Mouse (Mus musculus) heart, embryonic 15.5 days (tissue): ENCODE data around the gene Rxra. TPM values are rescaled to one million over a fixed set of nuclear protein-coding genes. Genes with fewer than 3 reads are reported as not detected.

Experiments used
- ATAC-seq: fragments of 200-750 bp; cut with Nextera tagmentation; replicated peaks from 2 replicates; pipeline ENCODE4 v1.8.0; 2017; ENCODE audit warnings: low read depth, moderate TSS enrichment; ENCODE audit not compliant: insufficient number of reproducible peaks, insufficient read depth, low FRiP score
- H3K27ac ChIP-seq: fragments of 300-500 bp; sonication (generic); 2 replicates; pipeline ENCODE4 v1.5.1; 2015; ENCODE audit warnings: mild to moderate bottlenecking, inconsistent platforms
- H3K27me3 ChIP-seq: fragments of 300-500 bp; sonication (generic); 2 replicates; pipeline ENCODE4 v1.6.1; 2015; ENCODE audit warnings: inconsistent platforms
- H3K36me3 ChIP-seq: fragments of 300-500 bp; sonication (generic); 2 replicates; pipeline ENCODE4 v1.6.1; 2015; ENCODE audit warnings: mild to moderate bottlenecking, inconsistent platforms
- H3K4me1 ChIP-seq: fragments of 300-500 bp; sonication (generic); replicated peaks from 2 replicates; pipeline ENCODE4 v1.6.1; 2015; ENCODE audit warnings: inconsistent platforms
- H3K4me2 ChIP-seq: fragments of 300-500 bp; sonication (generic); 2 replicates; pipeline ENCODE4 v1.6.1; 2015; ENCODE audit warnings: inconsistent platforms, mild to moderate bottlenecking, moderate library complexity
- H3K4me3 ChIP-seq: fragments of 300-500 bp; sonication (generic); 2 replicates; pipeline ENCODE4 v1.5.1; 2015; ENCODE audit warnings: mild to moderate bottlenecking, inconsistent platforms
- H3K9ac ChIP-seq: fragments of 300-500 bp; sonication (generic); 2 replicates; pipeline ENCODE4 v1.6.1; 2015; ENCODE audit warnings: mild to moderate bottlenecking, inconsistent platforms
- H3K9me3 ChIP-seq: fragments of 300-500 bp; sonication (generic); replicated peaks from 2 replicates; pipeline ENCODE4 v1.6.1; 2016; ENCODE audit warnings: inconsistent platforms
- WGBS: fragments of 180-500 bp; shearing (Covaris S2); methylation state at CpG from one replicate; pipeline ENCODE4 v1.1.7; 2015; ENCODE audit warnings: mixed read lengths; 5-methylcytosine and 5-hydroxymethylcytosine counted together
- polyA plus RNA-seq: library from polyadenylated mRNA; unstranded; fragments of >200 nt; fragmentation: Nextera tagmentation; extraction: Ambion mirVana; gene quantifications from 2 replicates; pipeline ENCODE4 v1.2.1, GENCODE M21; 2015

Rxra gene
- 6.6 and 9.5 TPM in 2 replicates for polyA plus RNA-seq

- no peaks in the 10 kb centered on the region for H3K36me3 ChIP-seq
- peak within 1 kb of the TSS; percentile 91 for H3K4me3 ChIP-seq
- peaks cover 58% of the 10 kb centered on the region for H3K4me1 ChIP-seq
- ATAC-seq = peak; percentile 16; the same call in 1 of the 2 replicates
- peak within 1 kb of the TSS; percentile 89 for H3K4me2 ChIP-seq
- WGBS = 5% methylated on average over 16 of the region's 16 CpGs
- H3K9me3 ChIP-seq = no peaks in the 10 kb centered on the region
- H3K9ac ChIP-seq = peak within 1 kb of the TSS; percentile 99
- 0 out of 2 replicates have a peak, but pooled peaks cover 2% of the 10 kb centered on the region for H3K27me3 ChIP-seq
- H3K27ac ChIP-seq = peak within 1 kb of the TSS; percentile 94
These were observed at the start of gene Rxra for GRCm38 (mm10) chr2:27676106-27676477. Gene Rxra (plus strand): TSS chr2:27676440.

GRCm38 (mm10) chr2:27626604-27627003, 49.6 kb upstream of the Rxra start:
- 68% methylated on average over 1 of the region's 1 CpGs for WGBS
- Histone ChIP-seq H3K9me3 (no peaks in the 10 kb centered on the region), H3K4me2 (no peak overlapping the region), H3K4me1 (no peaks in the 10 kb centered on the region), H3K27ac (no peak overlapping the region), H3K9ac (no peak overlapping the region), H3K36me3 (no peaks in the 10 kb centered on the region), H3K27me3 (no peaks in the 10 kb centered on the region), H3K4me3 (no peak overlapping the region)
- ATAC-seq = no peak

GRCm38 (mm10) chr2:27630601-27631285, 45.5 kb upstream of the Rxra start:
- H3K4me3 ChIP-seq = no peak overlapping the region
- H3K4me1 ChIP-seq = peaks cover 3% of the 10 kb centered on the region; the same call in 1 of the 2 replicates
- 85% methylated on average over 3 of the region's 3 CpGs for WGBS
- H3K4me2 ChIP-seq = no peak overlapping the region
- no peaks in the 10 kb centered on the region for H3K36me3 ChIP-seq
- no peaks in the 10 kb centered on the region for H3K27me3 ChIP-seq
- no peak for ATAC-seq
- no peaks in the 10 kb centered on the region for H3K9me3 ChIP-seq
- no peak overlapping the region for H3K27ac ChIP-seq
- no peak overlapping the region for H3K9ac ChIP-seq

GRCm38 (mm10) chr2:27633471-27633870, 42.8 kb upstream of the Rxra start:
- no peaks in the 10 kb centered on the region for H3K36me3 ChIP-seq
- 80% methylated on average over 2 of the region's 2 CpGs for WGBS
- no peak overlapping the region for H3K27ac ChIP-seq
- ATAC-seq = no peak
- H3K4me1 ChIP-seq = peaks cover 19% of the 10 kb centered on the region
- no peak overlapping the region for H3K9ac ChIP-seq
- no peak overlapping the region for H3K4me2 ChIP-seq
- no peaks in the 10 kb centered on the region for H3K9me3 ChIP-seq
- no peaks in the 10 kb centered on the region for H3K27me3 ChIP-seq
- no peak overlapping the region for H3K4me3 ChIP-seq

- H3K27ac ChIP-seq = no peak overlapping the region
- no peak overlapping the region for H3K9ac ChIP-seq
- no peak for ATAC-seq
- H3K4me2 ChIP-seq = no peak overlapping the region
- H3K36me3 ChIP-seq = no peaks in the 10 kb centered on the region
- H3K4me3 ChIP-seq = no peak overlapping the region
- no peaks in the 10 kb centered on the region for H3K27me3 ChIP-seq
- peaks cover 22% of the 10 kb centered on the region for H3K4me1 ChIP-seq
- 44% methylated on average over 1 of the region's 1 CpGs for WGBS
- H3K9me3 ChIP-seq = no peaks in the 10 kb centered on the region
These were observed 42.2 kb upstream of the Rxra start for GRCm38 (mm10) chr2:27634018-27634417.

- H3K9me3 ChIP-seq = no peaks in the 10 kb centered on the region
- WGBS = 85% methylated on average over 13 of the region's 13 CpGs
- H3K4me2 ChIP-seq = no peak overlapping the region
- H3K36me3 ChIP-seq = no peaks in the 10 kb centered on the region
- no peak overlapping the region for H3K27ac ChIP-seq
- ATAC-seq = no peak
- H3K4me1 ChIP-seq = peaks cover 24% of the 10 kb centered on the region
- no peak overlapping the region for H3K9ac ChIP-seq
- H3K4me3 ChIP-seq = no peak overlapping the region
- no peaks in the 10 kb centered on the region for H3K27me3 ChIP-seq
These were observed 41.0 kb upstream of the Rxra start for GRCm38 (mm10) chr2:27635147-27635738.

GRCm38 (mm10) chr2:27636796-27637195, 39.4 kb upstream of the Rxra start:
- ATAC-seq = peak; percentile 88
- peak overlapping the region; percentile 86 for H3K27ac ChIP-seq
- no peaks in the 10 kb centered on the region for H3K9me3 ChIP-seq
- no peak overlapping the region for H3K4me2 ChIP-seq
- no peak overlapping the region for H3K9ac ChIP-seq
- peaks cover 28% of the 10 kb centered on the region for H3K4me1 ChIP-seq
- H3K36me3 ChIP-seq = no peaks in the 10 kb centered on the region
- H3K4me3 ChIP-seq = no peak overlapping the region
- H3K27me3 ChIP-seq = no peaks in the 10 kb centered on the region
- 20% methylated on average over 1 of the region's 1 CpGs for WGBS

- no peak overlapping the region for H3K4me3 ChIP-seq
- H3K27me3 ChIP-seq = no peaks in the 10 kb centered on the region
- WGBS = 81% methylated on average over 8 of the region's 8 CpGs
- no peaks in the 10 kb centered on the region for H3K9me3 ChIP-seq
- H3K36me3 ChIP-seq = no peaks in the 10 kb centered on the region
- no peak overlapping the region for H3K4me2 ChIP-seq
- no peak for ATAC-seq
- no peak overlapping the region for H3K9ac ChIP-seq
- H3K4me1 ChIP-seq = peaks cover 28% of the 10 kb centered on the region
- H3K27ac ChIP-seq = peak overlapping the region; percentile 86
These were observed 38.9 kb upstream of the Rxra start for GRCm38 (mm10) chr2:27637281-27637896.

GRCm38 (mm10) chr2:27639631-27640334, 36.5 kb upstream of the Rxra start:
- H3K27ac ChIP-seq = no peak overlapping the region
- no peak for ATAC-seq
- 87% methylated on average over 5 of the region's 5 CpGs for WGBS
- no peaks in the 10 kb centered on the region for H3K36me3 ChIP-seq
- H3K4me1 ChIP-seq = peaks cover 34% of the 10 kb centered on the region
- H3K4me2 ChIP-seq = no peak overlapping the region
- H3K9ac ChIP-seq = no peak overlapping the region
- no peak overlapping the region for H3K4me3 ChIP-seq
- no peaks in the 10 kb centered on the region for H3K9me3 ChIP-seq
- 0 out of 2 replicates have a peak, but pooled peaks cover 3% of the 10 kb centered on the region for H3K27me3 ChIP-seq

- peaks cover 43% of the 10 kb centered on the region for H3K4me1 ChIP-seq
These were observed 35.2 kb upstream of the Rxra start for GRCm38 (mm10) chr2:27640900-27641479.

More at GRCm38 (mm10) chr2:27640900-27641479, 35.2 kb upstream of the Rxra start:
- 54% methylated on average over 3 of the region's 3 CpGs for WGBS
- Histone ChIP-seq H3K36me3 (no peaks in the 10 kb centered on the region), H3K9me3 (no peaks in the 10 kb centered on the region), H3K4me3 (no peak overlapping the region), H3K27me3 (0 out of 2 replicates have a peak, but pooled peaks cover 3% of the 10 kb centered on the region), H3K4me2 (no peak overlapping the region), H3K27ac (no peak overlapping the region), H3K9ac (no peak overlapping the region)
- no peak for ATAC-seq
